Mouse (Mus musculus) layer of hippocampus, adult 2 months (tissue): ENCODE data around the gene Sag. TPM values are rescaled to one million over a fixed set of nuclear protein-coding genes. Genes with fewer than 3 reads are reported as not detected.
A peak's percentile ranks its signal among the peaks of the same experiment; 100 is the strongest.
"Not testable (repeated sequence)": the region's sequence is repeated elsewhere in the genome, so short reads cannot be mapped to it uniquely, and the experiment has no call there.

Experiments used
- DNase-seq, 2 experiments: peaks; one replicate each; pipeline ENCODE4 v3.0.0; 2022; ENCODE audit warnings: low spot score in 2 of 2
- H3K27ac ChIP-seq: fragments of 200-600 bp; 2 replicates; pipeline ENCODE4 v1.8.1; 2022
- H3K4me3 ChIP-seq: fragments of 200-600 bp; 2 replicates; pipeline ENCODE4 v1.8.1; 2022; ENCODE audit warnings: mild to moderate bottlenecking
- CTCF ChIP-seq: fragments of 200-600 bp; conservative IDR thresholded peaks from 2 replicates; pipeline ENCODE4 v1.8.1; 2022; ENCODE audit warnings: antibody characterized with exemption, mild to moderate bottlenecking, moderate library complexity
- total RNA-seq, 2 experiments: library from RNA; stranded (reverse); gene quantifications; 2 replicates each; pipeline ENCODE4 v1.2.3; 2021

Gene Sag
- total RNA-seq, 2 experiments from 2014 or later, result 2.0 to 2.6 TPM

DNA sequence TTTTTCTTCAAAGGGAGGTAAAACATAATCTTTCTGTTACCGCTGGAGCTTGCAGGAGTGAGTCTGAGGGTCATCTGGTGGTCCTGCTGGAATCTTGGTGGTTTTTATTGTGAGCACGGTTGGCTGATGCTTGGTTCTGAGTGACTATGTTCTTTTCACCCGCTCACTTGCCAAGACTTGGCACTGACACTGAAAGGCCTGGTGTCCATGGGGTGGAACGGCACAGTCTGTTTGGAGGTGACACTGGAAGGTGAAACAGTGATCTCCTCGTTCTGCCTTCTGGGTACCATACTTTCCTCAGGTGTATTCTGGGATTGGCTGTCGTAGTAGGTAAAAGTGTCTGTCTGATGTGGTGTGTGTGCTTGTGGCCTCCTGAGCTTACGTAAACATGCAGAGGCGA, 13.8 kb upstream of the Sag start:
- no peak for DNase-seq
- no peak overlapping the region for H3K4me3 ChIP-seq
- no peak for TF ChIP-seq CTCF

DNA sequence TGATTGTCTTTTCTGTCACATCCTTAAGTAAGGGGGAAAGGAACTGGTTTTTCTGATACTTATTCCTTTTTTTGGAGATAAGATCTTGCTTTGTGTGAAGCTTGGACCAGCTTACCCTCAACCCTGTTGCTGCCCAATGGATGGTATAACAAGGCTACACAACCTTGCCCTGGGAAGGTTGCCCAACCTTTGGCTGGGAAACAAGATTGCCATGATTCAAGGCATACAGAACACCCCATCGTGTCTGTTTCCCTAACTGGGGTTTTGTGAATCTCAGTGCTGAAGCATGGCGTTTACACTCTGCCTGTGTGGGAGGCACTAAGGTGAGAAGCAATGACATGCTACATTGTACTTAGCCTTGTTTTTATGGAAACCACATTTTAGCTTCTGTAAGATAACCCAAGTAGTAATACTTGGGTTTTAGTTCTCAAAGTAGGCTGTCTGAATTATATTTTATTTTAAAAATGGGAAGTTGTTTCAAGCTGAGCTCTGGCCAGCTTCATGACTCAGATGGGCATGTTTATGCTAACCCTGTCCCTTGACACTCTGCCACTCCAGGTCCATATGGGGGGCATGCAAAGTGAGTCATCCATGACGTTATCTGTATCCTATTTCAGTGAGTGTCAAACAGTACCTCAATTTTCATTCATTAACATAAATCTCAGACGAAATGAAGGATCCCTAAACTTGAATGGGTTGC, 10.9 kb upstream of the Sag start:
- DNase-seq, result no peak
- TF ChIP-seq CTCF, result no peak
- no peak overlapping the region for H3K27ac ChIP-seq

More for the DNA sequence above, 13.8 kb upstream of the Sag start:
- H3K27ac ChIP-seq, result no peak overlapping the region

DNA sequence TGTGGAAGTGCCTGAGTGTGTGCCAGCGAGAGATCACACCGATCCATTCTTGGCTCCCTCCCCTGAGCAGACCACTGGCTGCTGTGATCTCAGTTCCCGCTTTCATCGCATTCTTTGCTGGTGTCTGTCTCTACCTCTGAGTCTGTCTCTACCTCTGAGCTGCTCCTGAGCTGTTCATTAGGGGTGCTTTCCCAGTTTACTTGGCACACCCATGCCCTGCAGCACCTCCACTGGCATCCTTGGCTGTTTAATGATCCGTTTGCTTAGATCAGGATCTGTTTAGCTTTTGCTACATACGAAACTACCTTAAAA, 10.4 kb upstream of the Sag start:
- no peak for TF ChIP-seq CTCF
- no peak for DNase-seq
- Histone ChIP-seq H3K27ac (no peak overlapping the region), H3K4me3 (no peak overlapping the region)

More for the DNA sequence above, 10.9 kb upstream of the Sag start:
- no peak overlapping the region for H3K4me3 ChIP-seq

DNA sequence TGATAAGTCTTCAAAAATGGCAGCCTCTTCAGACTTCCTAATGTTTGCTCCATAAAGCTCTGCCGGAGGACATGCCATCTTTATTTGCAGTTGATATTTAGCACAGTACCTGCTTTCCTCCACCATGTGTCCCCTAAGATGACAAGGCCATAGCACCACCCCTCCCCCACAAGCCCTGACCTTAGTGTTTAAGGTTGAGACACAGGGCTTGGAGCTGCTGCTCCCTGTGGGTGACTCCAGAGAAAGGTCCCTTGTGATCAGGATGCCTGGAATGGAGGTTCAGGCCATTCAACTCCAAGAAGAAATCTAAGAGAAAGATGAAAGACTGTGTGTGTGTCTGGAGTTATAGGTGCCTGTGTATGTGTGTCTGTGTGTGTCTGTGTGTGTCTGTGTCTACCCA, 5.8 kb upstream of the Sag start:
- DNase-seq, result no peak
- H3K4me3 ChIP-seq, result no peak overlapping the region
- no peak for TF ChIP-seq CTCF
- H3K27ac ChIP-seq, result peak overlapping the region; percentile 91

DNA sequence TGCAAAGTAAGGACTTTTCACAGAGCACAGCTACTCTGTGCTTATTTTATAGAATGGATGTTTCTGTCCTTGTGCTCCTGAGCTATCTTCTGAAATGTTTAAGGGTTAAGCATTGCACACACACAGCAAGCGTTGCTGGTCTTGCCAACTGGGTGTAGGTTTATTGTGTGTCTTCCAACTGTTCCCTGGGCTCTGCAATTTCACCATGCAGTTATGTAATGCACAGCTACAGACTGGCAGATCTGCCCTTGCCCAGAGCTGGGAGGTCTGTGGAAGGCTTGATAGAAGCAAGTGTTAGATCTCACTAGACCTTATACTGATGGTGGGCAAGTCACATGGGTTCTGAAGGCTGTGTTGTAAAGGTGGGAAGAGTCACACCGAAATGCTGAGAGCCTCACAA, 5.2 kb upstream of the Sag start:
- no peak for TF ChIP-seq CTCF
- Histone ChIP-seq H3K27ac (peak overlapping the region; percentile 91), H3K4me3 (no peak overlapping the region)
- peak; percentile 47 to 54 for DNase-seq

DNA sequence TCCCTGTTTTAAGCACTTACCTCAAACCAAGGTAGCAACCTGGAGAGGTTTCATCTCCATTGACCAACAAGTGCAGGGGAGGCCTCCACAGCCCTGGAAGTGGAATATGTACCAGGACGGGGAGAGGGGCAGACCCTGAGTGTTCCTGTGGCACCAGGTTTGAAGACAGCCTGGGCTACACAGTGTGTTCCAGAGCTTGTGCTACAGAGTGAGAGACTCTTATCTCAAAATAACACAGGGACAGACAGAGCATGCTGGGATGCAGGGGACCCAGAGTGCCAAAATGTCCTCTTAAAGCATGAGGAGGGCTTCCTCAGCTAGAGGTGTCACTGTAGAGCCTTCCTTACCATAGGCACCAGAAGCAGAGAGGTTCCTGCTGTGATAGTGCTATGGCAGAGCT, 4.3 kb downstream of the Sag start:
- no peak for TF ChIP-seq CTCF
- Histone ChIP-seq H3K4me3 (no peak overlapping the region), H3K27ac (no peak overlapping the region)
- no peak for DNase-seq

DNA sequence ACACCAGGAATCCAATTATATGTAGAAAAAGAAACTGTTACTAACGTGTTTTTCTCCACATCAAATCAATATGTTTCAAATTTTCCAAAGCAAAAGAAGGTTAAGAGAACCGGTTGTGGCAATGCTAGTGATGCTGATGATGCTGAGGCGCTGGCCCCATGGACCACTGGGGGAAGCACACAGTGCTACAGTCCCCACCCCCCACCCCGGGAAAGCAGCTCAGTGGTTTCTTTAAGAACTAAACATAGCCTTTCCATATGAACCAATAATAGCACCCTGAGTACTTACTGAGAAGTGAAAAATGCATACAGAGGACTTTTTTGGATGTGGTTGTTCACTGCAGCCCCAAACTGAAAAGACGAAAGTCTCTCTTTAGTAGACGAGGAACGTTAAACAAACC, 7.9 kb downstream of the Sag start:
- no peak for TF ChIP-seq CTCF
- no peak for DNase-seq
- peak overlapping the region; percentile 95 for H3K27ac ChIP-seq
- no peak overlapping the region for H3K4me3 ChIP-seq

DNA sequence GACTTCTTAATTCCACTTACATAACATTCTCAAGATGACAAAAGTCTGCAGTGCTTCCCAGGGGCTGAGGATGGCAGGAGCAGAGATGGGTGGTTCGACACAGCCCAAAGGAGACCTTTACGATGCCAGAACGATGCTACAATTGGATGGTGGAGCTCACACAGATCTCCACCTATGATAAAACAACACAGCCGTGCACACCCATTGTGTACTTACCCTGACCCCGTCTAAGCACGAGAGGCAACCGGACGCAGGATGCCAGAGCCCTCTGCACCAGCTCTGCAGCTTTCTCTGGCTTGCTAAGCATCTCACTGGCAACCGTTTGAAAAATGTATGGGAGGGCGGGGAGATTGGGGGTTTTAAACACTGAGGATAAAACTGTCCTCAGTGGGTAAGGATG, 8.6 kb downstream of the Sag start:
- no peak for DNase-seq
- H3K4me3 ChIP-seq, result no peak overlapping the region
- peak overlapping the region; percentile 95 for H3K27ac ChIP-seq
- no peak for TF ChIP-seq CTCF

DNA sequence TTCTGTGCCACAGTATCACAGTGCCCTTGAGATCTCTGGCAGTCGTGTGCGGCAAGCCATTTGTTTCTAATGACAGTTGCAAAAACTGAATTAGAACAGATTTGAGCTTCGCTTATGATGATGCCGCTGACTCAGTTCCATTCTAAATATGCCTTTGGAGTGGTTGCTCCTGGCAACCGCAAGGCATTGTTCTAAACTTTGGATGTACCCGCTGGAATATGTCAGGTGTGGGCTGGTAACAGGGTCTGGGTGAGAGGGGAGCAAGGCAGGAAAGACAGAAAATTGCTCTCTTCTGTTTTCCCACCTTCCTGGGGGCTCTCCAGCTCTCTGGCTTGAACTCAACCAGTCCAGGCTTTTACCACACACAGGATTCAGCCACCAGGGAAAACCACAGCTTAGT, 9.7 kb downstream of the Sag start:
- Histone ChIP-seq H3K27ac (peak overlapping the region; percentile 95), H3K4me3 (no peak overlapping the region)
- TF ChIP-seq CTCF, result no peak
- peak; percentile 61 to 80 for DNase-seq

DNA sequence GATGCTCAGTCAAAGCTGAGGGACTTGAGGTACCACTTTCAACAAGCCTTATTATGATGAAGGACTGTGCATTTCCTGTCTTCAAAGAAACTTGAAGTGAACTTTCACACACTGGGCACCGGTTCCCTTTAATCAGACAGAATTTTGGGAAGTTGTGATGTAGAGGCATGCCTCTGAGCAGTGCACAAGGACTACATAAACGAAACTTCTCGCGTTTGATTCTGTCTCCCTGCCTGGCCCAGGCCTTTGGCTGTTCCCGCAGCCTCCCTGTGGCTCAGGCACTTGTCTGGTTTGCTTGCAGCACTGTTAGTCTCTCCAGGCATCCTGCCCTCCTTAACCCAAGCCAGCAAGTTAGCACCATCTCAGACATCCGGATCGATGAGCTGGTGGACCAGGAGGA, 10.2 kb downstream of the Sag start:
- no peak overlapping the region for H3K4me3 ChIP-seq
- H3K27ac ChIP-seq, result peak overlapping the region; percentile 95
- no peak for DNase-seq
- no peak for TF ChIP-seq CTCF

DNA sequence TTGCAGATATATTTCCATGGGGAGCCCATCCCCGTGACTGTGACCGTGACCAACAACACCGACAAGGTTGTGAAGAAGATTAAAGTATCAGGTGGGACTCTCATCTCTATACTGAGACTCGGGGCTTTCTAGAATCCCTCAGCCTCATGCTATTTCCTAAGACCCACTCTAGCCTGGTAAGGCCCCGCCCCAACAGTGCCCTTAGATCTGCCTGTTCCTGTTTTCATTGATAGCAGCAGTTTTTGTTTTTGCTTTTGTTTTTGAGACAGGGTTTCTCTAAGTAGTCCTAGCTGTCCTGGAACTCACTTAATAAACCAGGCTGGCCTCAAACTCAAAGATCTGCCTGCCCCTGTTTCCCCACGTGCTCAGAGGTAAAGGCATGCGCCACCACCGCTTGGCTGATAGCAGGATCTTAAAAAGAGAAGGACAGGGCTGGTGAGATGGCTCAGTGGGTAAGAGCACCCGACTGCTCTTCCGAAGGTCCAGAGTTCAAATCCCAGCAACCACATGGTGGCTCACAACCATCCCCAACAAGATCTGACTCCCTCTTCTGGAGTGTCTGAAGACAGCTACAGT, 21.0 kb downstream of the Sag start:
- TF ChIP-seq CTCF, result no peak
- Histone ChIP-seq H3K4me3 (no peak overlapping the region), H3K27ac (no peak overlapping the region)

DNA sequence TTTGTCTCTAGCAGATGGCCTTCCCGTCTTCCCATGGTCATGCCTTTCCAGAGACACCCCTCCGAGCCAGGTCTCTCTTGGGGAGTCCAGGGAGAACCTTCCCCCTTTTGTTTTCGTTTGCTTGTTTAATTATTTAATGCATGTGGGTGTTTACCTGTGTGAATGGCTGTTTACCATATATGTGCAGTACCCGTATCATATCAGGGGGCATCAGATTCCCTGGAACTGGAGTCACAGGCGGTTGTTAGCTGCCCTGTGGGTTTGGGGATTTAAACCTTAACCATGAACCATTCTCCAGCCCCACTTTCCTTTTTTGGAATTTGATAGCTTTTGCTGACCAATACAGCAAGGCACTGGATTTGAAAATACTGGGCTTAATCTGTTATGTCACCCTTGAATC, 21.8 kb downstream of the Sag start:
- H3K4me3 ChIP-seq, result no peak overlapping the region
- TF ChIP-seq CTCF, result no peak; the same call in none of the 2 replicates
- no peak for DNase-seq
- H3K27ac ChIP-seq, result no peak overlapping the region

More for the DNA sequence above, 21.0 kb downstream of the Sag start:
- DNase-seq, result no peak

DNA sequence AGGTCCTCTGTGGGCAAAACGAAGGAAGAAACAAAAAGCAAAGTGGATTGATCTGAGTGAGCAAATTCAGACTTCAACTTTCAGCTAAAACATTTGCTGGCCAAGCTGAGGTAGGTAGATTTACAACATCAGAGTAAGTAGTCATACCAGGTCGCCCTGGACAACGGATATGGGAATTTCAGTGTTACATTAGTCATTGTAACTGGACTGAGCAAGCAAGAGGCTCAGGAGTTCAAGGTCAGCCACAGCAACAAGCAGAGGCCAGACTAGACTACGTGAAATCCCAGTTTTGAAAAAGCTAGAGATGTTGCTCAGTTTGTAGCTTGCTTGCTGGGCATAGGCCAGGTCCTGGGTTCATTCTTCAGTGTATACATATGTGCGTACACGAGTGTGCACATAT, 22.5 kb downstream of the Sag start:
- no peak overlapping the region for H3K4me3 ChIP-seq
- no peak for DNase-seq
- H3K27ac ChIP-seq, result no peak overlapping the region
- TF ChIP-seq CTCF, result no peak

DNA sequence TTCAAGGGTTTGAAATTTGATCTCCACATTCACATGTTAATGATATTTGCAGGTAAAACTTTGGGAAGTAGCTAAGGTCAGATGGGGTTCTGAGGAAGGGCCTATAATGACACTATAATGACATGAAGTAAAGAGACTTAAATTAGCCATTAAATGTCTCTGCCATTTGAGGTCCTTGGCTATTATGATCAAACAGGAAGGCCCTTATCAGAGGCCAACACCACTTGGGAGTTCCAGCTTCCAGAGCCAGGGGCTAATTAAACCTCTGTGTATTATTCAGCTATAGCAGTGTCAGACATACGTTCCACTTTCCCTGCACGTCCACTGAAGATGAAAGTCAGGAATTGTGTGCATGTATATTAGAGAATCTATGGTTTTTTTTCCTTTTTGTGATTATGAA, 23.0 kb downstream of the Sag start:
- no peak for DNase-seq

DNA sequence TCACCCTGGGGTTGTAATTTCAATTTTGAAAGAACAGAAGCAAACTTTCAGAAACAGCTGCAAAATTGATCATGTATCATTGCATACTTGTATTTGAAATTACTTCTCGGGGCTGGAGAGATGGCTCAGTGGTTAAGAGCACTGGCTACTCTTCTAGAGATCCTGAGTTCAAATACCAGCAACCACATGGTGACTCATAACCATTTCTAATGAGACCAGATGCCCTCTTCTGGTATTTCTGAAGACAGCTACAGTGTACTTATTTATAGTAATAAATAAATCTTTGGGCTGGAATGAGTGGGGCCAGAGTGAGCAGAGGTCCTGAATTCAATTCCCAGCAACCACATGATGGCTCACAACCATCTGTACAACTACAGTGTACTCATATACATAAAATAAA, 24.0 kb downstream of the Sag start:
- not testable (repeated sequence) for DNase-seq, H3K4me3 ChIP-seq, H3K27ac ChIP-seq

More for the DNA sequence above, 23.0 kb downstream of the Sag start:
- TF ChIP-seq CTCF, result no peak
- Histone ChIP-seq H3K4me3 (no peak overlapping the region), H3K27ac (no peak overlapping the region)
